Mouse (Mus musculus): ENCODE results near the gene Tmem253. TPM values are rescaled to one million over a fixed set of nuclear protein-coding genes. Genes with fewer than 3 reads are reported as not detected.

The Tmem253 gene
- polyA plus RNA-seq (2012; rRNA removed; ENCODE audit: low replicate concordance): 0.65 and 2.1 TPM in 2 replicates

DNA sequence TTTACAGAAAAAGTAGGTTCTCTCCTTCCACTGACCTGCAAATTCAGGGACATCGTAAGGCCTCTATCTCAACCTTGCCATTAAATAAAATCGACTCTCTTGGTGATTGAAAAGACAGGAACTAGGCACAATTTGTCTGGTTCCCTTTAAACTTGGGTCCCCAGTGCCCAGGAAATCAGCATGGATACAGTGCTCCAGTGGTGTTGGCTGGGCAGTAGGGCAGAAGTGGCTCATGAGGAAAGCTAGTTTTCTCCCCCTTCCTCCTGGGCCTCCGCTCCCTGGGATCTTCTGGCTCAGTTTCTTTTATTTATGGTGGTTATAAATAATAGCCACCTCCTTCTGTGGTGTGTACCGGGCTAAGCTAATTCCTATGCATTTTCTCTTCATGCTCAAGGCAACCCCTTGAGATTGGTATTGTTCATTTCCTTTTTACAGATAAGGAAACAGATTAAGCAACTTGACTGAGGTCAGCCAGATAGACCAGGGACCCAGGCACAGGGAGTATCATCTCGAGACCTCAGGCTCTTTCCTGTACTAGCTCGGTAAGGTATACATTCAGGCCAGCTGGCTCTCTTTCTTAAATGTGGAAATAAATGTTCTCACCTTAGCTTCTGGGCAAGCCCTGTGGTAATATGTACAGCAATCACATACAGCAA is at the start of gene Tmem253:
Tmem253 (plus strand) TSS at position 214 of the 656 bp plus-strand sequence.

DNA sequence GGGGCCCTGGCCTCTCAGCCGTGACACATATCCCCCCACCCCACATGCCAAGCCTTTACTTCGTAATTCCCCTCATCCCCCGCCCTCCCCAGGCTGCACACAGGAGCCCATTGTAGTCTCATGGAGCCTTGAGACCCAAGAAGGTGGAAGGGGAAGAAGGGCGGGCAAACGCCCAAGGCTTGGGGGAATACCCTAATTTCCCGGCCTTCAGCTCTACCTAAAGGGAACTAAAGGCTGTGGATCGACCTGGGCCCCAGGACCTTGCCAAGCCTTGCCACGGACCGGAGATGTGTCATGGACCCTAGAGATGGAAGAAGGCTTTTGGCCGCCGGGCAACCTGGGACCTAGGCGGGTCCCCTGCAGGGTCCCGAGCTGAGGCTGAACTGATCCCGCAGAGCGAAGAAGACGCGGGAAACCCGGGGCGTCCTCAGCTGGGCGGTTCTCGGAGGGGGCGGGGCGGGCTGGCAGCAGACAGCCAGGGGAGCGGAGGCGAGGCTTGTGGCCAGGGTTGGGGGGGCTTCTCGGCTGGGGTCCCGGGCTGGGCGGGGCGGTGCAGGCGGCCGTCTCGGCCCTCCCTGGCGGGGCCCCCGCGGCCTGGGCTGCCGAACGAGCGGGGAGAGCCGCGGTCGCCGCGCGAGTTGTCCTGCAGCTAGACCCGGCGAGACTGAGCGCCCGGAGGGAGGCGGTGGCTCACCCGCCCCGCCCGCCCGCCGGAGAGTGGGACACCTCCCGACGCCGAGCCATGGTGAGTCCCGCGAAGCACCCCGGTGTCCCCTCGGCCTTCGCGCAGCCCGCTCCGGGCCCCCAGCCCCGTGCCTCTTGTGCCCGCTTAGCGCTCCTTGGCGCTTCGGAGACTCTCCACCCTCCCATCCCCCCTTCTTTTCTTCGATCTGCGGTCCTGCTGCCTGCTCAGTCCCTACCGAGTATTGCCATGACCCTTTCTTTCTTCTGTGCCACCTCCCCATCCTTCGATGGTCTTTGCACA is 30.9 kb upstream of the Tmem253 start, which contains the start of gene Arhgef40:
Arhgef40 (plus strand) TSS at position 473 of the 985 bp plus-strand sequence.

DNA sequence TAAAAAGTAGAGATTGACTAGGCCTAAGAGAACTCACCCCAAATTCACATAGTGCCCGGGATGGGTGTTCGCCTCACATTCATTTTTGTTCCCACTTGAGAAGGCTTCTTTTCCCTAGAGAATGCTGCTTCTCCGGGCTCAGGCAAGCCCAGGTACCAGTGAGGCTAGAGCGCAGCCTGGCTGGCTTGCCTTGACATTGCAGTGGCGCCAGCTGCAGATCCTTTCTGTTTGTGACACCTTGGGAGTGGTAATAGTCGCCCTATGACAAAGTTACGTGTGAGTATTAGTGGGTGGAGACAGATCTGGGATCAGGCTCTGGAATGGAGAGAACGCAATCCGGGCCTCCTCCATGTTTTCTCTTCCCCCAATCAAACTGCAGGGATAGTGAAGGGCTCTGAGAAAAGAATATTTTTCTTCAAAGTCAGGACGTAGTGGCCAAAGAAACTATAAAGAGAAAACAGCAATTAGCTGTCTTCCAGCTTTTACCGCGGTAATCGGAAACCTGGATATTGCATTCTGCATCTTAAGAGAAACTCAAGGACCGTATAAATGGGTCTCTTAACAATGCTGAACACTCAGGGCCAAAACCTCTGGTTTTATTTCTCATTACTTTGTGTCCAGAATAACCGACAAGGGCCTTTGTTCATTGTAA is 5.2 kb downstream of the Tmem253 start, which contains the start of gene Zfp219:
Zfp219 (minus strand) TSS at position 248 of the 652 bp plus-strand sequence.

DNA sequence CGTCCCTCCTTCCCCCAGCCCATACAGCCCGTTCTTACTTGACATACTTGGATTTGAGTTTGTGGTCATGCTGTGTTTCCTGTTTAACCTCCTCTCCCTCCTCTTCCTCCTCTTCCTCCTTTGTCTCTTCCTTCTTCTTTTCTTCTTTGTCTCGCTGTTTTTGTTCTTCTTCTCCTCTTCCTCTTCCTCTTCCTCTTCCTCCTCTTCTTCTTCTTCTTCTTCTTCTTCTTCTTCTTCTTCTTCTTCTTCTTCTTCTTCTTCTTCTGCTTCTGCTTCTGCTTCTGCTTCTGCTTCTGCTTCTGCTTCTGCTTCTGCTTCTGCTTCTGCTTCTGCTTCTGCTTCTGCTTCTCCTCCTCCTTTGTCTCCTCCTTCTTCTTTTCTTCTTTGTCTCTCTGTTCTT is 26.9 kb downstream of the Tmem253 start, which contains the start of gene Olfr221:
Olfr221 (minus strand) TSS at position 101 of the 400 bp plus-strand sequence.

Other genes starting within 250 kb of the Tmem253 start
- not detected in 2 replicates for gene Ang4, start 242.1 kb upstream of the Tmem253 start, polyA plus RNA-seq (2012; rRNA removed; ENCODE audit: low replicate concordance)
- gene AY358078, start 215.6 kb upstream of the Tmem253 start, polyA plus RNA-seq (2012; rRNA removed; ENCODE audit: low replicate concordance): not detected in 2 replicates
- 0.24 TPM in 1 of 2 replicates, not detected in the other for gene Ear6, start 162.0 kb upstream of the Tmem253 start, polyA plus RNA-seq (2012; rRNA removed; ENCODE audit: low replicate concordance)
- gene Mettl17, start 130.8 kb upstream of the Tmem253 start, polyA plus RNA-seq (2012; rRNA removed; ENCODE audit: low replicate concordance): 34.0 and 54.5 TPM in 2 replicates
- gene Slc39a2, start 122.8 kb upstream of the Tmem253 start, polyA plus RNA-seq (2012; rRNA removed; ENCODE audit: low replicate concordance): 0.45 and 1.7 TPM in 2 replicates
- 336 and 972 TPM in 2 replicates for gene Ndrg2, start 101.5 kb upstream of the Tmem253 start, polyA plus RNA-seq (2012; rRNA removed; ENCODE audit: low replicate concordance)
- not detected in 2 replicates for gene Tppp2, start 97.2 kb upstream of the Tmem253 start, polyA plus RNA-seq (2012; rRNA removed; ENCODE audit: low replicate concordance)
- gene Rnase13, start 92.9 kb upstream of the Tmem253 start, polyA plus RNA-seq (2012; rRNA removed; ENCODE audit: low replicate concordance): 0.20 TPM in 1 of 2 replicates, not detected in the other
- gene Arhgef40, start 30.9 kb upstream of the Tmem253 start, polyA plus RNA-seq (2012; rRNA removed; ENCODE audit: low replicate concordance): 85.1 and 106 TPM in 2 replicates
- 81.4 and 110 TPM in 2 replicates for gene Zfp219, start 5.1 kb downstream of the Tmem253 start, polyA plus RNA-seq (2012; rRNA removed; ENCODE audit: low replicate concordance)
- not detected in 2 replicates for gene Olfr221, start 26.8 kb downstream of the Tmem253 start, polyA plus RNA-seq (2012; rRNA removed; ENCODE audit: low replicate concordance)
- 39.8 and 84.3 TPM in 2 replicates for gene Hnrnpc, start 88.4 kb downstream of the Tmem253 start, polyA plus RNA-seq (2012; rRNA removed; ENCODE audit: low replicate concordance)
- gene Rpgrip1, start 95.0 kb downstream of the Tmem253 start, polyA plus RNA-seq (2012; rRNA removed; ENCODE audit: low replicate concordance): 4.7 and 15.7 TPM in 2 replicates
- gene Supt16, start 181.8 kb downstream of the Tmem253 start, polyA plus RNA-seq (2012; rRNA removed; ENCODE audit: low replicate concordance): 4.9 and 9.8 TPM in 2 replicates
- gene Chd8, start 242.1 kb downstream of the Tmem253 start, polyA plus RNA-seq (2012; rRNA removed; ENCODE audit: low replicate concordance): 31.7 and 45.7 TPM in 2 replicates